Mouse (Mus musculus) bone marrow, adult 2 months (tissue): Measurements from ENCODE around the gene 2410004B18Rik.

ENCODE experiments used
- CTCF ChIP-seq: fragments of 200-500 bp; IDR thresholded peaks from 2 replicates; pipeline ENCODE4 v1.5.1; 2011; ENCODE audit warnings: low read length, control low read depth; ENCODE audit not compliant: control insufficient read depth, insufficient read depth
- POLR2A ChIP-seq: fragments of 200-500 bp; IDR thresholded peaks from 2 replicates; pipeline ENCODE4 v1.6.1; 2011; ENCODE audit warnings: low read depth, mild to moderate bottlenecking, control low read depth, low read length, borderline replicate concordance; ENCODE audit not compliant: control insufficient read depth

- no peak for TF ChIP-seq CTCF
- TF ChIP-seq POLR2A = no peak
These were observed 24.6 kb downstream of the 2410004B18Rik start for GRCm38 (mm10) chr3:145962411-145962810.
